Mouse (Mus musculus) cortical plate, adult 2 months (tissue): ENCODE results near the gene Ifne.

Experiments used
- CTCF ChIP-seq: fragments of 200-500 bp; IDR thresholded peaks from 2 replicates; pipeline ENCODE4 v1.5.1; 2011; ENCODE audit warnings: mild to moderate bottlenecking, control low read depth, low read length; ENCODE audit not compliant: insufficient read depth; ENCODE audit errors: extremely low read depth
- POLR2A ChIP-seq: fragments of 200-500 bp; IDR thresholded peaks from 2 replicates; pipeline ENCODE4 v1.6.1; 2011; ENCODE audit warnings: mild to moderate bottlenecking, low read length, control low read depth; ENCODE audit not compliant: insufficient read depth; ENCODE audit errors: extremely low read depth

DNA sequence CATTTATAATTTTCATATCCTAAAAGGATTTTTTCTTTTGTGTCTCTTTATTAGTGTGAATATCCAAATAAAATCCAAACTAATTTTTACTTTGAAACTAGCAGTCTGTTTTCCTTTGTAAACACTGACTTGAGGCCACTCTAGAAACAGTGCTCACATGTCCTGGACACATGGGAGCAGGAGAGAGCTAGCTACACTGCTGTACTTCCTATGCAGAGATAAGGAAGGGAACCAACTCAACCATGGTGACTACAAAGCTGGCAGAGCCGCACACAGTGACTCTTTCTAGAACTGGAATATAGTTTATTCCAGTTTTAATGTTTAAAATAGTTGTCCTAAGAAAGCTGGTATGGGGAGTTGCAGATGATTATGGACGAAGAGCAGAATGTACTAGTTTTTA lies 32.9 kb upstream of the Ifne start:
- TF ChIP-seq CTCF (no peak), POLR2A (no peak)
